Mouse (Mus musculus) liver, embryonic 14.5 days (tissue): Measurements from ENCODE around the gene Klf5. TPM values are rescaled to one million over a fixed set of nuclear protein-coding genes. Genes with fewer than 3 reads are reported as not detected.

Experiments used
- ATAC-seq: fragments of 200-750 bp; cut with Nextera tagmentation; 2 replicates; pipeline ENCODE4 v1.8.0; 2017; ENCODE audit warnings: moderate number of reproducible peaks, mild to moderate bottlenecking, moderate library complexity; ENCODE audit not compliant: insufficient read depth
- DNase-seq, 3 experiments: peaks; one replicate each; pipeline ENCODE4 v3.0.0-alpha.2; 2012 to 2013; ENCODE audit warnings: low read depth in 3 of 3, low spot score in 3 of 3
- H3K27ac ChIP-seq: fragments of 300-500 bp; sonication (generic); 2 replicates; pipeline ENCODE4 v1.5.1; 2014; ENCODE audit warnings: moderate library complexity, mild to moderate bottlenecking, control low read depth, inconsistent platforms
- H3K27me3 ChIP-seq: fragments of 300-500 bp; sonication (generic); 2 replicates; pipeline ENCODE4 v1.6.1; 2014; ENCODE audit warnings: mild to moderate bottlenecking, low read length, moderate library complexity; ENCODE audit not compliant: control insufficient read depth, insufficient read depth
- H3K36me3 ChIP-seq: fragments of 300-500 bp; sonication (generic); replicated peaks from 2 replicates; pipeline ENCODE4 v1.6.1; 2014; ENCODE audit warnings: low read depth; ENCODE audit not compliant: control insufficient read depth, insufficient read depth
- H3K4me1 ChIP-seq, 2 experiments: fragments of 200-500 bp in 1 of 2; fragments of 300-500 bp in 1 of 2; sonication (generic) in 1 of 2; replicated peaks; 2 replicates each; pipeline ENCODE4 v1.6.1; 2012 to 2014; ENCODE audit warnings: antibody characterized with exemption in 1 of 2, inconsistent platforms in 1 of 2, low read length in 1 of 2; ENCODE audit not compliant: control insufficient read depth in 2 of 2, insufficient read depth in 2 of 2
- H3K4me2 ChIP-seq: fragments of 300-500 bp; sonication (generic); 2 replicates; pipeline ENCODE4 v1.6.1; 2014; ENCODE audit warnings: low read depth, mild to moderate bottlenecking, control low read depth, moderate library complexity
- H3K4me3 ChIP-seq, 2 experiments: fragments of 200-500 bp in 1 of 2; fragments of 300-500 bp in 1 of 2; sonication (generic) in 1 of 2; 2 replicates each; pipeline ENCODE4 v1.5.1; 2012 to 2014; ENCODE audit warnings: low read depth in 2 of 2, low read length in 2 of 2, mild to moderate bottlenecking in 2 of 2, control low read depth in 1 of 2, inconsistent platforms in 1 of 2, moderate library complexity in 1 of 2; ENCODE audit not compliant: insufficient read depth in 1 of 2
- H3K9ac ChIP-seq: fragments of 300-500 bp; sonication (generic); replicated peaks from 2 replicates; pipeline ENCODE4 v1.6.1; 2014; ENCODE audit warnings: mild to moderate bottlenecking, control low read depth, moderate library complexity
- H3K9me3 ChIP-seq: fragments of 300-500 bp; sonication (generic); 2 replicates; pipeline ENCODE4 v1.6.1; 2016; ENCODE audit warnings: low read length, mixed read lengths; ENCODE audit not compliant: control insufficient read depth
- CTCF ChIP-seq: IDR thresholded peaks from 2 replicates; pipeline ENCODE4 v1.5.1; 2016; ENCODE audit warnings: antibody characterized with exemption, low read depth, control low read depth
- EP300 ChIP-seq: IDR thresholded peaks from 2 replicates; pipeline ENCODE4 v1.6.1; 2016; ENCODE audit warnings: antibody characterized with exemption, low read depth
- WGBS: fragments of 180-500 bp; shearing (Covaris S2); extraction: QIAGEN DNeasy Blood & Tissue Kit; methylation state at CpG from one replicate; pipeline ENCODE4 v1.1.7; 2014; ENCODE audit not compliant: insufficient replicate concordance; 5-methylcytosine and 5-hydroxymethylcytosine counted together
- polyA plus RNA-seq, 2 experiments: library from polyadenylated mRNA; depleted of rRNA in 1 of 2; stranded (reverse) in 1 of 2; unstranded in 1 of 2; fragments of >200 nt; fragmentation: Nextera tagmentation in 1 of 2; extraction: Ambion mirVana in 1 of 2; gene quantifications; 2 replicates each; pipeline versions ENCODE4 v1.2.1 to v1.2.3; 2012 to 2014

Klf5 gene
- polyA plus RNA-seq, 2 experiments, result 0.60 to 1.3 TPM

DNA sequence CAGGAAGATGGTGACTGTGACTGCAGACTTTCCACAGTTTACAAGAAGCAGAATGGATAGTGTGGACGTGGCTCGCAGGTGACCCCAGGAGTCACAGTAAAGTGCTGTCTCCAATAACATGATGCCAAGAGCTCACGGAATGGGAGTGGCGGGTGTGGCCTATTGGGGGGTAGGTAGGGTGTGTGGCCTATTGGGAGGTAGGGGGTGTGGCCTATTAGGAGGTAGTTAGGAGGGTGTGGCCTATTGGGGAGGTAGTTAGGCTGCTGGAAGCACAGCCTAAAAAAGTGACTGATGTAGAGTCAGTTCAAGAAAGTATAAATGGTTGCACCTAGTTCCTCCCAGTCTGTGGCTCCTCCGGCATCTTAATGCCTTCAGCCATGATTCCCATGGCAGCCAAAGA, 22.2 kb downstream of the Klf5 start:
- H3K36me3 ChIP-seq, result no peaks in the 10 kb centered on the region
- H3K27me3 ChIP-seq, result no peaks in the 10 kb centered on the region
- H3K4me1 ChIP-seq, result no peaks in the 10 kb centered on the region
- no peak overlapping the region for H3K4me2 ChIP-seq
- no peak overlapping the region for H3K9ac ChIP-seq
- ATAC-seq (no peak), DNase-seq (no peak)
- WGBS, result 66% methylated on average over 5 of the region's 5 CpGs
- no peak overlapping the region for H3K4me3 ChIP-seq
- TF ChIP-seq CTCF, result no peak
- no peak for TF ChIP-seq EP300
- no peaks in the 10 kb centered on the region for H3K9me3 ChIP-seq
- H3K27ac ChIP-seq, result no peak overlapping the region

DNA sequence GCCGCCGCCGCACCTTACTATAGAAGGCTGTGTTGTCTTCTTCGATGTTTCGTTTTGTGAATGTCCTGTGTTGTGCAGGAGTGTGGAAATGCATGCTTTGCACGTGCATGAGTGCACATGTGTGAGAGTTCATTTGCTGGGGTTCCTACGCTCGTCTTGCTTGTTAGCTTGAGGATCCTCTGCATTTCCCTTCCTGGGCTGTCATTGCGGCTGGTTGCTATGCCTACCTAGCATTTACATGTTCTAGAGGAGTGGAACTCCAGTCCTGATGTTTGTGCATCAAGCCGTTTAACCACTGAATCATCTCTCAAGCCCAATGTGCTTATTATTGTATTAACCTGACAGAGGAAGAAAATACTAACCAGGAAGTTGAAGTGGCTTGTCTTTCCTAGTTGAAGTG, 24.9 kb downstream of the Klf5 start:
- Histone ChIP-seq H3K9me3 (no peaks in the 10 kb centered on the region), H3K4me2 (no peak overlapping the region), H3K27ac (no peak overlapping the region), H3K4me1 (no peaks in the 10 kb centered on the region), H3K9ac (no peak overlapping the region), H3K27me3 (no peaks in the 10 kb centered on the region), H3K4me3 (no peak overlapping the region), H3K36me3 (no peaks in the 10 kb centered on the region)
- no peak for DNase-seq
- 78% methylated on average over 10 of the region's 10 CpGs for WGBS
- no peak for ATAC-seq
- TF ChIP-seq EP300, result no peak
- no peak for TF ChIP-seq CTCF

DNA sequence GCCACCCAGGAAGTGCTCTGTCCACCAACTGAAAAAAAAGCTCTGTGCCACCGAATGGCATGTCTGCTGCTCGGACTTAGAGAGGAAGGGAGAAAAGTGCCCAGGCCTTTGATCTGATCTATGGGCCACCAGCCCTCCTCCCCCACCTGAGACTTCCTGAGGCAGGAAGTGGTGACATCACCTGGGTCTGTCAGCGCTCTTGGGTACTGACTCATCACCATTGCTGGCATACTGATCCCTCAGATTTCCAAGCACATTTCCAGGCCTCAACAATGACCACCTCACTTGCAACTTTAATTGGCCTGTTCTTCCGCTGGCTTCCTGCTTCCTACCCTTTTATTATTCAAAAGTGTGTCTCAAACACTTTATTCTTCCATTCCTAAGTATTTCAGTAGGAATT, 26.0 kb downstream of the Klf5 start:
- Histone ChIP-seq H3K4me1 (no peaks in the 10 kb centered on the region), H3K27ac (no peak overlapping the region), H3K36me3 (no peaks in the 10 kb centered on the region), H3K27me3 (no peaks in the 10 kb centered on the region), H3K4me2 (no peak overlapping the region), H3K4me3 (no peak overlapping the region), H3K9me3 (no peaks in the 10 kb centered on the region), H3K9ac (no peak overlapping the region)
- WGBS, result 52% methylated on average over 4 of the region's 4 CpGs
- DNase-seq (no peak), ATAC-seq (no peak)
- TF ChIP-seq CTCF, result no peak
- TF ChIP-seq EP300, result no peak

DNA sequence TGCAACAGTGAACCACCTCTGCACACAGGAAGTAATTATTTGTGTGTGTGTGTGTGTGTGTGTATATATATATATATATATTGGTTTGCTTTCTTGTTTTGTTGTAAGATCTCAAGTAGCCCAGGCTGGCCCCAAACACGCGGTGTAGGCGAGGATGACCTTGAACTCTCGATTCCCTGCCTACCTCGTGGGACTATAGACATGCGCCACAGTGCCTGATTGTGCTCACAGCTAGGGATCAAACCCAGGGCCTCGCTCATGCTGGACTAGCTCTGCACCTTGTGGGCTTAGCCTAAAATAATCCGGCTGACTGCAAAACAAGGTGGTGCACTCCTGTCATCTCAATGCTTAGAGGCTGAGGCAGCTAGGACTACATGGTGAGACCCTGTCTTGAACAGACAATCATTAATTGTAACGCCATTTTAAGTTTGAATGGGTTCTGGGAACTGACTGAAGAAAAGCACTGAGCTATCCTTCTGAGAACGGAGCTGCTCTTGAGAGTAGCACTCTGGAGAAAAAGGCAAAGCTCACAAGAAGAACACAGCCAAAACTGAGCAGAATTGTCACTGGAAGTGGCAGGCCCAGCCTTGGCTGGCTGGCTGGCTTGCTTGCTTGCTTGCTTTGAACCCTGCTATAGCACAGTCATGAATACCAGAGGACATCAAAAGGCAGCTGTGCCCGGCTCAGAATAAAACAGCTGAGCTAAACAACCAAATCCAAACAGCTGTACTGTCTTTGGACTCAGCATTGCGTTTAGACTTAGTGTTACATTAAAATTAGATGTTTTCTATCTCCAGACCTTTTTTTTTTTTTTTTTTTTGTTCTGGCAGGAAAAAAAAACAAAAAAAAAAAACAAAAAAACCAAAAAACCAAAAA, 27.3 kb downstream of the Klf5 start:
- Histone ChIP-seq H3K4me1 (no peaks in the 10 kb centered on the region), H3K36me3 (no peaks in the 10 kb centered on the region), H3K9me3 (no peaks in the 10 kb centered on the region), H3K9ac (no peak overlapping the region), H3K27ac (no peak overlapping the region), H3K4me3 (no peak overlapping the region), H3K27me3 (no peaks in the 10 kb centered on the region), H3K4me2 (no peak overlapping the region)
- 72% methylated on average over 12 of the region's 12 CpGs for WGBS
- DNase-seq (no peak), ATAC-seq (no peak)
- TF ChIP-seq CTCF (no peak), EP300 (no peak)

DNA sequence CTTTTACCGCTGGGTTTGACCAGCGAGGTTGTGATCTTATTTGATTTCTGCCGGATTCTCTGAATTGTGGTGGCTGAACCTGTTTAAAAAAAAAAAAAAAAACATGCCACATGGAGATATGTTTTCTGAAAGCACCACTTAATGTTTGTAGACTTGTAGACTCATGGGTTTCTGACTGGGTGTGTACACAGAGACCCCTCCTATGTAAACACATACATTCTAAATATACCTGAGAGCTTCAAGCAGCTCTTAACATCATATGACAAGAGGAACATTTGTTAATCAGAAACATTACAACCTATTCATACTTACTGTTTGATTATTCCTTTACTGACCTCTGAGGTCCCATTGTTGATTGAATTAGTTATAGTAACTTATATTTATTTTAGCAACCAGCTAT, 38.1 kb downstream of the Klf5 start:
- TF ChIP-seq CTCF, result no peak
- H3K4me1 ChIP-seq, result no peaks in the 10 kb centered on the region

More for the DNA sequence above, 38.1 kb downstream of the Klf5 start:
- no peak for ATAC-seq
- no peaks in the 10 kb centered on the region for H3K9me3 ChIP-seq
- no peak for DNase-seq
- no peak overlapping the region for H3K27ac ChIP-seq
- no peak overlapping the region for H3K4me3 ChIP-seq
- no peaks in the 10 kb centered on the region for H3K36me3 ChIP-seq
- WGBS, result 68% methylated on average over 3 of the region's 3 CpGs
- no peaks in the 10 kb centered on the region for H3K27me3 ChIP-seq
- H3K4me2 ChIP-seq, result no peak overlapping the region
- no peak overlapping the region for H3K9ac ChIP-seq
